Mouse (Mus musculus) WW6 (cell line): ENCODE data around the gene Upb1.

Source experiments
- DNase-seq: peaks from one replicate; pipeline ENCODE4 v3.0.0-alpha.2; 2013; ENCODE audit warnings: low read depth, low spot score

Upb1 gene

GRCm38 (mm10) chr10:75424498-75424901 lies 23.6 kb downstream of the Upb1 start:
- DNase-seq: no peak

- DNase-seq: no peak
Measured at GRCm38 (mm10) chr10:75428049-75429003, 27.4 kb downstream of the Upb1 start.

- DNase-seq: no peak
Measured at GRCm38 (mm10) chr10:75429004-75429380, 28.1 kb downstream of the Upb1 start.

- DNase-seq: no peak
Measured at GRCm38 (mm10) chr10:75429522-75430146, 28.7 kb downstream of the Upb1 start.

- DNase-seq: no peak
Measured at GRCm38 (mm10) chr10:75430147-75430537, 29.2 kb downstream of the Upb1 start.

- DNase-seq: no peak
Measured at GRCm38 (mm10) chr10:75430633-75431032, 29.7 kb downstream of the Upb1 start.

GRCm38 (mm10) chr10:75436604-75437217 lies 35.8 kb downstream of the Upb1 start:
- peak; percentile 28 for DNase-seq

- DNase-seq: no peak
Measured at GRCm38 (mm10) chr10:75437284-75437683, 36.4 kb downstream of the Upb1 start.

- no peak for DNase-seq
Measured at GRCm38 (mm10) chr10:75438132-75438810, 37.4 kb downstream of the Upb1 start.

- no peak for DNase-seq
Measured at GRCm38 (mm10) chr10:75439211-75439811, 38.4 kb downstream of the Upb1 start.

- no peak for DNase-seq
Measured at GRCm38 (mm10) chr10:75440756-75441155, 39.8 kb downstream of the Upb1 start.

GRCm38 (mm10) chr10:75441800-75442199 lies 40.9 kb downstream of the Upb1 start:
- DNase-seq: no peak

GRCm38 (mm10) chr10:75443017-75443416 lies 42.1 kb downstream of the Upb1 start:
- DNase-seq: no peak

GRCm38 (mm10) chr10:75444111-75444826 lies 43.4 kb downstream of the Upb1 start:
- DNase-seq: no peak

GRCm38 (mm10) chr10:75445030-75445429 lies 44.1 kb downstream of the Upb1 start:
- DNase-seq: no peak

- DNase-seq: no peak
Measured at GRCm38 (mm10) chr10:75446501-75447083, 45.7 kb downstream of the Upb1 start.

GRCm38 (mm10) chr10:75447489-75447888 lies 46.6 kb downstream of the Upb1 start:
- DNase-seq: no peak

- no peak for DNase-seq
Measured at GRCm38 (mm10) chr10:75448806-75449420, 48.0 kb downstream of the Upb1 start.

- DNase-seq: no peak
Measured at GRCm38 (mm10) chr10:75450331-75450730, 49.4 kb downstream of the Upb1 start.
